Comparison of ENCODE assay signal across 8 mouse cellular contexts in the genomic region with DNA sequence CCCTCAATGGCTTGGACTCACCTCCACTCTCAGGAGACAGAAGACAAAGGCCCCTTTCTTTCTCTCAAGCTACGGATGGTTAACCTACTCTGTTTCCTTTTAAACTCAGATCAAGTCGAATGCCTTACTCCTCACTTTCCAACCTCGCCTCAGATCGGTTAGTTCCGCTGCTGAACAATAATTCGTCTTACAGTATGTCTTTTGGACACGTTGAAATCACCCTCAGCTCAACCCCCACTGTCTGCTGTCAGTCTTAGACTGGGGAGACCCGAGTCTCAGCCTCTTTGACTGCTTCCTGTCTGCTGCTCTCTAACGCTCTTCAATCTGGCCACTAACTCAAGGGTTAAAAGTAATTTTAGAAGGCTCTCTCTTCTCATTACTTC. TPM values are rescaled to one million over a fixed set of nuclear protein-coding genes. Genes with fewer than 3 reads are reported as not detected.
DNase-seq lines count a peak whose midpoint lies in the region; ATAC-seq and TF ChIP-seq lines count a peak whose summit lies in the region.

No protein-coding gene starts in this region.

- ATAC-seq in heart, embryonic 16.5 days (replicated peaks; ENCODE audit: extremely low read depth, insufficient read depth, low FRiP score): no peak
- peak; percentile 43 for ATAC-seq in activated CD4-positive, CD25-positive, alpha-beta regulatory T cell, adult 4 months
- ATAC-seq in forebrain, postnatal 0 days: peak; percentile 61

- peak overlapping the region; percentile 91 for H3K4me2 ChIP-seq in heart, embryonic 16.5 days (ENCODE audit: low read depth, low read length)
- peak overlapping the region; percentile 76 for H3K4me2 ChIP-seq in forebrain, postnatal 0 days (ENCODE audit: low read depth)

- peaks cover 49% of the 10 kb centered on the region for H3K27me3 ChIP-seq in heart, embryonic 16.5 days (ENCODE audit: control insufficient read depth, insufficient read depth, low read length)
- H3K27me3 ChIP-seq in forebrain, postnatal 0 days (ENCODE audit: insufficient read depth, low read length): no peaks in the 10 kb centered on the region

- peaks cover 7% of the 10 kb centered on the region for H3K4me1 ChIP-seq in heart, embryonic 16.5 days (ENCODE audit: control insufficient read depth, insufficient read depth, low read length)
- peaks cover 17% of the 10 kb centered on the region; the same call in 1 of the 2 replicates for H3K4me1 ChIP-seq in forebrain, postnatal 0 days (ENCODE audit: insufficient read depth)

- no peak overlapping the region for H3K9ac ChIP-seq in heart, embryonic 16.5 days (ENCODE audit: low read length)
- H3K9ac ChIP-seq in forebrain, postnatal 0 days: peak overlapping the region; percentile 80

- no peak for TF ChIP-seq CTCF in forebrain, postnatal 0 days (IDR thresholded peaks at IDR 0.05; ENCODE audit: low read depth)

- no peaks in the 10 kb centered on the region for H3K9me3 ChIP-seq in heart, embryonic 16.5 days (replicated peaks; ENCODE audit: control insufficient read depth, low read length)
- H3K9me3 ChIP-seq in forebrain, postnatal 0 days (ENCODE audit: low read length): no peaks in the 10 kb centered on the region

- DNase-seq in heart, postnatal 4 days: no peak
- DNase-seq in forebrain, postnatal 0 days: no peak
- no peak for DNase-seq in layer of hippocampus, postnatal 25 days (ENCODE audit: extremely low spot score in 1 of 2, low spot score in 1 of 2)
- no peak for DNase-seq in gastrocnemius, adult 18-20 months (ENCODE audit: low spot score)
- DNase-seq in urinary bladder, postnatal 36 days (ENCODE audit: low spot score in 2 of 2): no peak

- WGBS in heart, embryonic 16.5 days: 29% methylated on average over 9 of the region's 9 CpGs
- WGBS in forebrain, postnatal 0 days: 10% methylated on average over 9 of the region's 9 CpGs
- 34% methylated on average over 9 of the region's 9 CpGs for WGBS in macrophage (ENCODE audit: missing documents)

- H3K4me3 ChIP-seq in heart, embryonic 16.5 days (ENCODE audit: low read length): peak overlapping the region; percentile 60
- peak overlapping the region; percentile 83 for H3K4me3 ChIP-seq in forebrain, postnatal 0 days (ENCODE audit: low read depth, low read length)
- peak overlapping the region; percentile 23 for H3K4me3 ChIP-seq in macrophage (ENCODE audit: inconsistent target)

- no peak overlapping the region for H3K27ac ChIP-seq in heart, embryonic 16.5 days (ENCODE audit: low read length)
- peak overlapping the region; percentile 85 for H3K27ac ChIP-seq in forebrain, postnatal 0 days (ENCODE audit: low read depth, low read length)
- no peak overlapping the region for H3K27ac ChIP-seq in macrophage

- no peaks in the 10 kb centered on the region for H3K79me2 ChIP-seq in macrophage (ENCODE audit: inconsistent target)

- H3K36me3 ChIP-seq in heart, embryonic 16.5 days (ENCODE audit: control insufficient read depth, insufficient read depth): no peaks in the 10 kb centered on the region
- H3K36me3 ChIP-seq in forebrain, postnatal 0 days (ENCODE audit: insufficient read depth): peaks cover 5% of the 10 kb centered on the region; the same call in 1 of the 2 replicates
- H3K36me3 ChIP-seq in macrophage (ENCODE audit: inconsistent target): no peaks in the 10 kb centered on the region

RNA-seq across cellular contexts. Expression of a gene that starts 0.5 kb away (rescaled TPM):
- polyA plus RNA-seq in heart, embryonic 16.5 days (2015; fragmentation: Nextera tagmentation; extraction: Ambion mirVana): 1.3 and 1.4 TPM in 2 replicates
- total RNA-seq in heart, postnatal 4 days (2021): 1 to 10 TPM; 2.4 to 2.5 TPM
- 10 to 100 TPM in 1 of 2 experiments, 1 to 10 TPM in 1; 8.6 to 10.2 TPM for polyA plus RNA-seq in activated CD4-positive, CD25-positive, alpha-beta regulatory T cell, adult 4 months (2017; shearing (Covaris generic))
- 17.8 and 38.3 TPM in 2 replicates for total RNA-seq in forebrain, postnatal 0 days (2014; rRNA removed)
- 30.3 and 31.2 TPM in 2 replicates for polyA plus RNA-seq in forebrain, postnatal 0 days (2015; fragmentation: Nextera tagmentation; extraction: Ambion mirVana)
- total RNA-seq in macrophage (2018; cell fraction: chromatin; rRNA removed): 1 to 10 TPM in 1 of 26 experiments, under 1 TPM in 9, not detected in 16; 0.09 to 1.7 (median 0.22) TPM
- total RNA-seq in macrophage (2018; cell fraction: cytosol; rRNA removed): under 1 TPM in 25 of 26 experiments, not detected in 1; 0.03 to 0.48 (median 0.09) TPM
- total RNA-seq in macrophage (2018; cell fraction: nucleus; rRNA removed): 1 to 10 TPM in 14 of 26 experiments, under 1 TPM in 11, not detected in 1; 0.10 to 3.5 (median 1.0) TPM
- polyA plus RNA-seq in macrophage (2018): 0.11 TPM in 2 of 3 replicates, not detected in the other
- total RNA-seq in layer of hippocampus, postnatal 25 days (2021): 10 to 100 TPM; 78.0 to 78.8 TPM
- total RNA-seq in gastrocnemius, adult 18-20 months (2021): 1 to 10 TPM in 1 of 2 experiments, under 1 TPM in 1; 0.76 to 2.0 TPM

RNA-seq across cellular contexts. Expression of a gene that starts 31.9 kb away (rescaled TPM):
- 1.0 and 2.4 TPM in 2 replicates for polyA plus RNA-seq in heart, embryonic 16.5 days (2015; fragmentation: Nextera tagmentation; extraction: Ambion mirVana)
- 1 to 10 TPM; 1.3 to 1.6 TPM for total RNA-seq in heart, postnatal 4 days (2021)
- 10 to 100 TPM; 52.5 to 78.9 TPM for polyA plus RNA-seq in activated CD4-positive, CD25-positive, alpha-beta regulatory T cell, adult 4 months (2017; shearing (Covaris generic))
- total RNA-seq in forebrain, postnatal 0 days (2014; rRNA removed): 0.77 and 1.5 TPM in 2 replicates
- 0.24 and 0.47 TPM in 2 replicates for polyA plus RNA-seq in forebrain, postnatal 0 days (2015; fragmentation: Nextera tagmentation; extraction: Ambion mirVana)
- total RNA-seq in macrophage (2018; cell fraction: chromatin; rRNA removed): 100 to 1,000 TPM in 4 of 26 experiments, 10 to 100 TPM in 22; 22.7 to 151 (median 51.9) TPM
- 10 to 100 TPM; 50.1 to 91.9 (median 68.9) TPM for total RNA-seq in macrophage (2018; cell fraction: cytosol; rRNA removed)
- total RNA-seq in macrophage (2018; cell fraction: nucleus; rRNA removed): 100 to 1,000 TPM in 16 of 26 experiments, 10 to 100 TPM in 10; 40.2 to 153 (median 105) TPM
- 63.8 to 75.4 TPM (median 64.7 TPM) in 3 replicates for polyA plus RNA-seq in macrophage (2018)
- total RNA-seq in layer of hippocampus, postnatal 25 days (2021): 1 to 10 TPM; 5.7 to 6.5 TPM
- under 1 TPM in 1 of 2 experiments, not detected in 1; 0.12 TPM for total RNA-seq in gastrocnemius, adult 18-20 months (2021)

Comparison
In these comparisons a context has a peak if more than half of its experiments do, and no peak if none do; other contexts are left out.
1. H3K4me3 ChIP-seq: peak in every context shown above with its lines; median percentile 83 in forebrain, postnatal 0 days; 60 in heart, embryonic 16.5 days; 23 in macrophage.